Mouse (Mus musculus) layer of hippocampus, adult 9-10 months (tissue): Measurements from ENCODE around the gene Dut.

ENCODE experiments used
- DNase-seq: peaks from one replicate; pipeline ENCODE4 v3.0.0; 2022; ENCODE audit warnings: low spot score

Dut gene

DNA sequence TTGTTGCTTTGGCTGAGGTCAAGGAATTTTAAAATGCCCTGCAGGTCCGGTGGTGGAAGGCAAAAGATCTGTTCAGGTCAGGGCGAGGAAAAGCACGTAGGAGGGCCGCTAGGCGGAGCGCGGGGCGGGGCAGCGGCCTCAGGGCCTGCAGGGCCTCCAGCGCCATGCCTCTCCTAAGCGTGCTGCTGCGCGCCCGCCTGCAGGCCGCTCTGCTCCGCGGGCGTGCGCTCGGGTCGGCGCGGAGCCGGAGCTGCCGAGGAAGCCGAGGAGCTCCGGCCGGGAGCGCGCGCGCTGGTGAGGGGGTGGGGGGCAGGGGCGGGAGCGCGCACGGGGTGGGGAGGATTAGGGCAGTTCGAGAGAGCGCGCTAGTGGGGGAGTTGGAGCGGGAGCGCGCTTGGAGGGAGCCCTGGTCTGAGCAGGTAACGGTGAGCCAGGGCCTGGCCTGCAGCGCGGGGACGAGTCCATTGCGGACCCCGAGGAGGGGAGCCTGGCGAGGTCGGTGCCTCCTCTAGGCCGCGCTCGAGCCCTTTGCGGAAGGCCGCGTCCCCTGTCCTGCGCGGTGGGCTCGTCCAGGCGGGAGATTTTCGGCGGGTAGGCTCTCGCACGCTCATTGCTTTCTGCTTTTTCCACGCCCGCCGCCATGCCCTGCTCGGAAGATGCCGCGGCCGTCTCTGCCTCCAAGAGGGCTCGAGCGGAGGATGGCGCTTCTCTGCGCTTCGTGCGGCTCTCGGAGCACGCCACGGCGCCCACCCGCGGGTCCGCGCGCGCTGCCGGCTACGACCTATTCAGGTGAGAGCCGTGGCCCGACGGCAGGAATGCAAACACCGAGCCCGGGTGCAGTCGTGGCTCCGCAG lies at the start of gene Dut:
TSS of gene Dut (plus strand) at position 83 of the 854 bp plus-strand sequence.
- peak; percentile 69 for DNase-seq

DNA sequence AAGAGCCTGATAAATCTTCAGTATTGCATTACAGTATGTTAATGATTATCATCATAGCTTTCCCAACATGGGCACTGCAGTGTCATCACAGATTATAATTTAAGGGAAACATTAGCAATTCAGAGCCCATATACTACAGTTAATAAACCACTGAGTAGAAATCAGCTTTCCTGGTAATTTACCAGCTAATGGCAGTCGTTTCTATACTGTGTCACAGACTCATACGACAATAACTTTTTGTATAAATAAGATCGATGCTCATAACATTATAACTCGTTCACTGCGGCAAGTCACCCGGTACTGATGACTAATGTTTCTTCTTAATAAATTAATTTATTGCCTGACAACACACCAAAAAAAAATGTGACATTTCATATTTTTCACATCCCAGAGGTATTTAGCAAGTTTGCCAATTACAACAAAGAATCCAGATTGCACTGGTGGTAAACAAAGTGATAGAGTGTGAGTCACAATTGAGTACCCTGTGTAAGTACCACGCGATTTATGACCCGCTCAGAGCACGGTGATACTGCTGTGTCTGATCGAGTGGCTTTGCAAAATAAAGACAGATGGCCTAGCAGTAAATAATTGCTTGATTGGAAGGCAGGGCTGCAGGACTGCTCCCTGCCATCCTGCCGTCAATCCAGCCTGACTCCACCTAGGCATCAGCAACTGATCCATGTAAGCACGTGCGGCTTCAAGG lies 37.9 kb upstream of the Dut start:
- DNase-seq: no peak

DNA sequence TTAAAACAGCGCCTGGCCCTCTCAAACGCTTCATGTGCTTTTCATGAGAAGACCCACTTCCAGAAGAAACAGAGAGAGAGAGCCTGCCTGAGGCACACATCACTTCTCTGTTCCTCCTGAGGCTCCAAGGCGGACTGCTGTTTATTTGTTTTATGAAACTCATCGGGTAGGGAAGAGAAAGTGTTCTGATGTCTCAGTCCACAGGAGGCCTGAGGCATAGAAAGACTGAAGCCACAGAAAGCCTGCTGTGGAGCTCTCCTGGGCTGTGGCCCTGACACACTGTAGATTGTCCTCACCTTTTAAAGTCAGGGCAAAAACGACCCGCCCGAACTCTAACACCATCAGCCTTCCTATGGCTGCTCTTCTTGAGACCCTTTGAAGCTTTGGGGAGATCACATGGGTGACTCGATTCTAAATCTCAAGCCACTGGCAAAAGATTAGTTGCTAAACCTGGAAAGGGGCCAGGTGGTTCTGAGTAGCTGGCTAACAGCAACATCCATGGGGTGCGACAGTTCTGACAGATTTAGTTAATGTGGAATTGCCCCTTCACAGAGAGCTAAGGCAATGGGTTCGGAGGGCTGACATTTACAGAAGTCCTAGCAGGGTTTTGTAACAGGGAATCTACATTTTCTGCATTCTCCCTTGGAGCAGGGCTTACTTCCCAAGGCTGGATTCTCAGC lies 35.0 kb upstream of the Dut start:
- no peak for DNase-seq

DNA sequence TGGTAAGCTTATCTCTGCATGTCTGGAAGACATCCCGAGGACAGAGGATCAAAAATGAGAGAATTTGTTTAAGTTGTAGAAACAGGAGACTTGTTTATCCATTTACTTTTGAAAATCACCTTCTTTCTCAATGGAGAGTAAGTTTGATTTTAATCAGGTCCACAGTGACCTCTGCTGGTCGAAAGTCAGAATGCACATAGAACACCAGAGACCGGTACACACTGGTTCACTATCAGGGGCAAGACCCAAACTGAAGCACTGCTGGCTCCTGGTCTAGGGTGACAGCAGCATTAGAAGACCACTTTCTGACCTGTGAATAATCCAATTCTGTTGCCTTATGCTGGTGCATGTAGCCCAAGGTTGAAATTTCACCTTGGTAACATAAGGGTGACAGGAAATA lies 32.4 kb upstream of the Dut start:
- peak; percentile 71 for DNase-seq

DNA sequence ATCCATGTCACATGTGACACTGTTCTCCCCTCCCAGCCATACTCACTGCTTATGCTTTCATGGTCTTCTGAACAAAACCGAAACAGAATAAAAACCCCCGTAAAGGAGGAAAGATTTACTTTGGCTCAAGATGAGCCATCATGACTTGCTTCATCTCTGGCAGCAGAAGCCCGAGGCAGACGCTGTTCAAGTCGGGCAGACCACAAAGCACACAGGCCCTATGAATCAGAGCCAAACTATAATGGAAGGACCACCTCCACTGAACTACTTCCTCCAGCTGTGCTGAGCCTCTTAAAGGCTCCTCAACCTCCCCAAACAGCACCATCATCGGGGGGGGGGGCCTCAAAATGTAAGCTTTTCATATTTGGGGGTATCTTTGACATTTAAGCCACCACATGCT lies 29.7 kb upstream of the Dut start:
- no peak for DNase-seq

DNA sequence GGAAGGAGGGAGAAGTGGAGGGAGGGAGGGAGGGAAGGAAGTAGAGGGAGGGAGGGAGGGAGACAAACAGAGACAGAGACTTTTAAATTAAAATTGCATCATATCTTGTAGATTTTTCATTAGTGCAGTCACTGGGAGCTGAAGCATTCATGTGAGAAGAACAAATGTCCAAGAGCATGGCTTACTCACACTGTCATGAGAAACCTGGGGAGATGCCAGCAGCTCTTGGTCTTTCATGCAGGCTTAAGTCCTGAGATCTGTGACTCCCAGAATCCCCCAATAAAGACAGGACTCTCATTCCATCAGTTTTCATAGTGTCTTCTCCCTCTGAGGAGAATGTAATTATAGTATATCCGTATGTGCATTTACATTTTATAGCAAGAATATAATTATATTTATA lies 28.4 kb upstream of the Dut start:
- DNase-seq: no peak

DNA sequence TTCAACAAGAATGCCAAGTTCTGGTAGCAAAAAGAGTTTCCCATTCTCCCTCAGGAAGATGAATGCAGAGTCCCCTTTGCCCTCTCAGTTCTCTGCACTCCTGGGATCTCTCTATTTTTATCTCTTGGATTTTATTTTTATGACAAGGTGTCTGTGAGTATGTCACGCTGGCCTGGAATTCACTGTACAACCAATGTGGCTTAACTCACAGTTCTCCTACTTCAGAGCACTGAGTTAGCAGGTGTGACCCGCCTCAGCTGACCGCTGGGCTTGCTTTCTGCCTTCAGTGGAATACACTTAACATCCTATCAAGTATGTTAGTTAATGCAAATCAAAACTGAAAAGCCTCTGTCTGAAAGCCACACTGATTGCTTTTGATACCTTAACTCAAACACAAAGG lies 27.7 kb upstream of the Dut start:
- no peak for DNase-seq

DNA sequence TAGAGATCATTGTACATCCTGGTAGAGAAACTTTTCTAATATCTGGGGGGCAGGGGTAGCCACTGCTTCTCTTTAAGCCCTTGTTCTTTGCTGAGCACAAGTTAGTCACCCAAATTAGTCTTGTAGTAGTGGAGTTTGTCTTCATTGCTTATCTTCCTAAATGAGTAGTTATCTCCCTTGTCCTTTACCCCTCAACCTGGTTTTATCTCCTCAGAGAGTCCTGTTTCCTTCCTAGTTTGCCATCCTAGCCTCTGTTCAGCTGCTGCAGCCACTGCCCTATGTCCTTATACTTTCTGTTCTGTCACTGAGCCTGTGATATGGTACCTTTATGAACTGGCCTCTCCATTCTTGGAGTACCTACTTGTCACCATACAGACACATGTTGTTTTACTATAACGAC lies 25.3 kb upstream of the Dut start:
- no peak for DNase-seq

DNA sequence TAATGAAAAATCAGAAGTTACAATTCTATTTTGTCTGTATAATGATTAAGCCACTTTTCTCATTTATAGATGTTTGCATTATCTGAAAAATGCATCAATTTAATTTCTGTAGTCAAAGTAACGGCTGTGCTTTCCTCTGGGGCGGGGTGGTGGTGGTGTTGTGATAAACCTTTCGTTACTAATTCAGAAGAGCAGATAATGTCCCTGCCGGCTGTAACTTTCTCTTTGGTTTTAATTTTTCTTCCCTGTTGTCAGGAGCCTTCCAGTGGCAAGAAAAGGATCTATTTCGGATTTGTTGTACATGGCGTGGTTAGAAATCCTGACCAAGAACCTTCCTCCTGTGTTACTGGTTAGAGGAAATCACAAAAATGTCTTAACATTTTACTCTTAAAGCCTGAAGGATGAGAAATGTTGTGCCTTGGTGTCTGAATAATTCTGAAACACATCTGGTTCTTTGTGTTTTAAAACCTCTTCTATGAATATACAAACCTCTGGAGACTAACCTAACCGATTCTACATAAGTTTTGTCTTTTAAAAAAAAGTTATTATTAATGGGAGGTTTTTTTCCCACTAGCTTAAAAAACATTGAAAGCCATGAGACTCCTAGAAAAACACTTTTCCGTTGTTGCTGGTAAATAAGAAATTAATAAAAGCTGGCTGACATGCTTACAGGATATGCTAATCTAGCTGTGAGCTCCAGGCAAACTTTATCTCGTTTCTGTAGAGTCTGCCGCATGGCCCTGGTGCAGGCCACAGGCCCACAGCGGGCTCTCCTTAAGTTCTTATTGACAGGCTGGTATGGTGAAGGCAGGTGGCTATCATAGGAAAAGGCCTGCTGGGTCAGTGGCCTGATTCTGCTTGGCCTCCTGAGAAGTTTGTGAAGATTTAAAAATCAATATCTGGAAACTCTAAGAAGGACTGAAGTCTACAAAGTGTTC lies 18.2 kb upstream of the Dut start:
- DNase-seq: no peak

DNA sequence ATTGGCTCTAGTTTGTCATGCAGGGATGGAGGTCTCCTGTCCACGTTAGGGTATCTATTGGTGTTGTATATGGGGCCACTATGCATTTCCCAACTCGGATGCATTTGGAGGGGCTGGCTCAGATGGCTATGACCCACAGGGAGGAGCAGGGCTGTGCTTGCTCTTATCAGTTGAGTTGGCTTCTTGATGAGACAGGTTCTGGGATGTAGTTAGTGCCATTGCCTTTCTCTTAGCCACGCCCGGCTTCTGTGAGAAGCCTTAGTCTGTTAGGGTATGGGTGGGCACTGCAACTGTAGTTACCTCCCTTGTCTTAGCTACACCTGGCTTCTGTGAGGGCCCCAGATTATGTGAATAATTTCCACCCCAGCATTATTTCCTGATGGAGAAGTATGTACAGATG lies 14.8 kb upstream of the Dut start:
- no peak for DNase-seq

DNA sequence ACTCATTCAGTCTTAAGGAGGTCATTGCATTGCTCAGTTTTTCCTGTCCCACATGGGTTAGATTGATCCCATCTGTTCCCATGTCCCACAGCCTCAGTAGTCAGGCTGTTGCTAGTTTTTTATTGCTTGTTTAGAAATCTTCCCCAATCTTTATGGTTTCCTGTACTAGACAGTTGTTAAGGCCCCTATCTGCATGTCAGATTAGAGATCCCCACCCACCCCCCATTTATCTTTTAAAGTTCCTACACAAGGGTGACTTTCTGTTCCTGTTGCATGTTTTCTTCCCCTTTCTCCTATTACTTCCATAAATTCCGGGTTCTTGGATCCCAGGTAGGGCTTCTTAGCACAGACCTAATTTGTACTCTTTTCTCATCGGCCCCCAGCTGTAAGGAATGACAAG lies 13.5 kb upstream of the Dut start:
- no peak for DNase-seq

DNA sequence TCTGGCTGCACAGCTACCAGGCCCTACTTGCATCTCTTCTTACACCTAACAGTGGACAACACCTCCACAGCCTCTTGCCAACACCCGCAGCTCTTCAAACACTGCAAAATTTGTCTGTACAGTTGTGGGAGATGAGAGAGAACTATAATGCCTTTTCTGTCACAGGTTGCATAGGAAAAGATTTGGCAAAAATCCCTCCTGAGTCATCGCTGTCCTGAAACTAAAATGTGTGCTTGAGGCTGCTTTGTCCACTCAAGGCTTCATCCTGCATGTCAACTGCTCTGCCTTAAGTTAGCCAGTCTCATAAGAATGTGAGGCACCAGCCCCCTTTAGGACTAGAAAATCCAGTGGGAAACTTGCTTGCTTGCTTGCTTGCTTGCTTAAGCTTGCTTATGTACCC lies 12.9 kb upstream of the Dut start:
- DNase-seq: no peak

DNA sequence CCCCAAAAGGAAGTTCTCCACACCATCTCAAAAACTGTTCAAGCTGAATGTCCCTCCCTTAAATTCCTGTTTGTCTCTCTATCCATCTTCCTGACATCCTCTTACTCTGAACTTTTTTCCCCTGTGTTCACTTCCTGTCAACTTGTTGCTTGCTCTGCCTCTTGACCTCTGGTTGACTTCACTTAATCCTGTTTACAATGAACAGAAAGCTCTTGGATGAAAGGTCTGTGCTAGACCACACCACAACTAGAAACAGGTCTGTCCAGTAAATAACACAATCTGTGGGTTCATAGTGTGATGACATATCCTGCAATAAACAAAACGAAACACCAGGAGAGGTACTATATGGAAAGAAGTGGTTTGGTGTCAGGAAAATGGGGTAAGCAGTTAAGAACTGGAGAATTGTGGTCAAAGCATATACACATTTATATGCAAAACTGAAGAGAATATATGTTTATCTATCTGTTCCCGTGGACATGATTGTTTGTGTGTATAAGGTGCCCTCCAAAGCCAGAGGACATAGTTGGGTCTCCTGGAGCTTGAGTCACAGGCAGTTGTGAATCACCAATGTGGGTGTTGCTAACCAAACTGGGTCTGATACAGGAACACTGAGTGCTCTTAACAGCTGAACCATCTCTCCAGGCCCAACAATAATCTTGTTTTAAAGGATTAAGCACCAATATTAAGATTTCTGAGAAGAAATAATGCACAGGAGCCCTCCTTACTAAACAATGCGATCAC lies 1.3 kb upstream of the Dut start:
- no peak for DNase-seq

DNA sequence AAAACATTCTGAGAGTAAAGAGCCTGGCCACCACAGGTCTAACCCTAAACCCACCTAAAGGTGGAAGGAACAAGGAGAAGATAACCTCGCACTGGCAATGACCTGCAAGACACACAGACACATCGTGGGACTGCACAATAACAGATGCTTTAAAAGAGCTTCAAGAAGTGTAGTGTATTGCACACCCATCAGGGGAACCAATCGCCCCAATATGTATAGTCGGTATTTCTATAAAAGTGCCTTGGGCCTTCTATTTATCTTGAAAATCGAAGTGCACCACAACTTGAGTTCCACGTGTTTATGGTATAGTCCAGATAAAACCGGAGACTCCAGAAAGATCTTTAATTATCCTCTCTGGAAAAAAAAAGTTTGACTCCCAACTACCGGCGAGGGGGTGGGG lies 321 bp upstream of the Dut start:
- DNase-seq: no peak

DNA sequence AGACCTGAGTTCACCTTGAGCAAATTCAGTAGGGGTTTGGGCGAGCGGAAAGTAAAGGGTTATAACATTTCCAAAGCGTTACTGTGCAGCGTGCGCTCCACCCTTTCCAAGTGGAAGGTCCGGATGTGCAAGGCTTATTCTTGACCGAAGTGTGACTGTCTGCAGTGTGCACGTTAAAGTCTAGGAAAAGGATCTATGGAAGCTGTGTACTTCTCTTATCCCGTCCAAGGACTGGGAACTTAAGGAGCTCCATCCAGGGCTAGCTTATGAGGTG lies 909 bp downstream of the Dut start:
- no peak for DNase-seq

DNA sequence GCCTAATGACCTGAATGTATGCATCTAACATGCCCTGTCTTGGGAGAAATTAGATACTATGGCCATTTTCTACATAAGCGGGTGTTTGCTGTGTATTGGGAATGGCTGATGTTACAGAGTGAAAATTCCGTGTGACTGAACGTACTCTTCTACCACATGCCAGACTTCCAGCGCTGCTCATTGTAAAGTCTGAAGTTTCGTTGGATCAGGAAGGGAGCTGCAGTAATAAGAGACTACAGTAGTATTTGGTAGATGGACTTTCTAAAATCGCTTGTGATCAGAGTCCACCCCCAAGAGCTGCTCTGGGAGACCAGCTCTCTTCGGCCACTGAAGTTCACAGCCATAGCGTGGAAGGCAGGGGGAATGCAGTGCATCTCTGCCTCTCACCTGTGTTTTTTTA lies 1.3 kb downstream of the Dut start:
- no peak for DNase-seq

DNA sequence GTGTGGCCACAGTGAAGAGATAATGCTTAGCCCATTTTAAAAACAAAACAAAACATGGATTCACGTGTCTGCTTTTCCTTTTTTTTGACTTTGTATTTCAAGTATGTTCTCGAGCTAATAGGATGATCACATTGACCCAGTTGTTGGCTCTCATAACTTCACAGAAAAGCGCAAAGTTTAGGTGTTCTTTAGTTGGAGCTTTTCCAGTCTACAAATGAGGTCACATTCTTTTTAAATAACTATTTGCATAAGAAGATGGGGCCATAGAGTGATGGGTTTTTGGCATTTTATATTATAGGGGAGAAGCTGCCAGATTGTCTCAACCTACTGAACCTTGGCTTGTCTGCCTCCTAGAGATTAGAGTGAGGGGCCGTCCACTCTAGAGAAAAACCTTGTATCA lies 2.3 kb downstream of the Dut start:
- no peak for DNase-seq

DNA sequence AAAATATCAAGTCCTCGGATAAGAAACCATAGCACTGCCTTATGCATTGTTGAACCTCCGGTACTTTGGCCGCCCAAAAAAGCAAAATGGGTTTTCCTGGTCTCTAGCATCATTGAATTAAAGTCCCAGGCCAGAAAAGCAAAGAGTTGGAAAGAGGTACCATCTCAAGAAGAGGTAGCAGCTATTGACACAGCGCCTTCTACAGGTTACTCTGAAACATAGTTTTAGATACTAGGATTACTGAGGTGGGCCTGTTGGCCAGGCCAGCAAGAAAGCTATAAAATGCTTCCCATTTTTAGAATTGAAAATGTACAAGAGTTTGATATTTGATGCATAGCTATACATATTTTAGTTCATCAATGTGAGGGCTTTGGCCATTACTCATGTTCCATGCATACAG lies 2.9 kb downstream of the Dut start:
- no peak for DNase-seq

DNA sequence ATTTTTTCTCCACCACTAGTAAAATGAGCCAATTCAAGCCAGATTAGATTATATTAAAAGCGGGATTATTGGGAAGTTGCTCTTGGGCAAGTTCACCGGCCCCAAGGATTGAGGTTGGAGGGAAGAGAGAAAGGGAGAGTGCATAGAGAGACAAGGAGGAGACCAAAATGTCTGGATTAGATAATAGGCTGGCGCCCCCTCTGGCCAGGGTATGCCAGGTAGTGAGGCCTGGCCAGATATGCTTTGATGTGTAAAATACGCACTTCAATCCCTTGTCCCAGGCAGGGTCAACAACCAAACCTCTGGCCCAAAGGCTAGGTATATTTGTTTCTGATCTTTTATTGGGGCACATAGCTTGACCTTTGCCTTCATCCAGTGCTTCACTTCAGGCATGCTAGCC lies 4.8 kb downstream of the Dut start:
- no peak for DNase-seq

DNA sequence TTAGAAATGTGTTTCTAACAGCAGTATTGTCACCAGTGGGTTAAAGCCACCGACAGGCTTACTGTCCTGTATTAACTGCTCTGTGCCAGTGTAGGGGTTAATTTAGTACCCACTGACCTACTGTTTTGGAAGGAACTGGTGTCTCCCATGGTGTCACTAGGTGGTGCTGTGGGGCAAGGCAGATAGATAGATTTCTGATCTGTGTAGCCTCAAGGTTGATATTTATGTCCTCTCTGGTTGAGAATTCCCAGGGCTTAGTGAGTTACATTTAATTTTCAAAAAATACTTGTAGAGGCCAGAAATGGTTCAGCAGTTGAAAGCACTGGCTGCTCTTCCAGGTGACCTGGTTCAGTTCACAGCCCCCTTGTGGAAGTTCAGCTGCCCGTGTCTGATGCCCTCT lies 5.3 kb downstream of the Dut start:
- DNase-seq: no peak

DNA sequence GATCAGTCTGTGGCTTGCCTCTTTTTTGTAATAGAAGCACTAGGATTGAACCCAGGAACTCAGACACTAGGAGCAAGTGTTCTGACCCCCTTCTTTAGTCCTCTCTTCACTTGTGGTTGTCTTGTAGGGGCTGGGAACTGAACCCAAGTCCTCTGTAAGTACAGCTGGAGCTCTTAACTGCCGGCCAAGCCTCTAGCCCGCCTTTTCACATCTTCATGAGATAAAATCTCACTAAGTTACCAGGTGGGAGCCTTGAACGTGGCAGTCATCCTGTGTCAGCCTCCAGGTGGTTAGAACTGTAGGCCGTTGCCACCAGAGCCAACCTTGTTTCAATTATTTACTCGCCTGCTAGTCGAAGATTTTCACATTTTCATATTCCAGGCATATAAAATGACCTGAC lies 6.7 kb downstream of the Dut start:
- DNase-seq: no peak

DNA sequence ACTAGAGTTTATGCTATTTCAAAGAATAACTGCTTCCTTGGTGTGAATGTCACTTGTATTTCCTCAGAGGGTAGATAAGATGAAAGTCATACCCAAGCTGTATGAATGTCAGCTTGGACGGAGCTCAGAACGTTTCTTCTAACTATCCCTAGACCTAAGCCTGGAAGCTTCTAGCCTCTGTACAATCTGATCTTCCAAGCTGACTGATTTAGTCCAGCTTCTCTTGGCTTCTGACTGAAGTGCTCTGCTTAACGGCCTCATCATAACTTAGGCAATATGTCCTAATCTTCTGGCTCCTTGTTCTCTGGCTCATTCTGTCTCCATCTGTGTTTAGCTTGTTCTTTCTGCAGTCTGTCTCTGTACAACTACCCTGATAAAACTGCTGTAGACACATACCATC lies 7.6 kb downstream of the Dut start:
- DNase-seq: no peak
